Mouse (Mus musculus) liver, embryonic 14.5 days (tissue): Measurements from ENCODE around the gene Hsf4.

ENCODE experiments used
- CTCF ChIP-seq: IDR thresholded peaks from 2 replicates; pipeline ENCODE4 v1.5.1; 2016; ENCODE audit warnings: antibody characterized with exemption, low read depth, control low read depth
- EP300 ChIP-seq: IDR thresholded peaks from 2 replicates; pipeline ENCODE4 v1.6.1; 2016; ENCODE audit warnings: antibody characterized with exemption, low read depth

- TF ChIP-seq CTCF: peak; percentile 13; the same call in 1 of the 2 replicates
- TF ChIP-seq EP300: no peak
These were observed 36.6 kb downstream of the Hsf4 start for GRCm38 (mm10) chr8:105306146-105306691.
